Mouse (Mus musculus) erythroblast, embryonic 14.5 days (primary cell): ENCODE measurements around the gene Gm4763.

ENCODE experiments used
- GATA1 ChIP-seq: IDR thresholded peaks from 2 replicates; pipeline ENCODE4 v1.6.1; 2012; ENCODE audit warnings: low read length, inconsistent platforms, mixed read lengths
- TAL1 ChIP-seq: IDR thresholded peaks from 3 replicates; pipeline ENCODE4 v1.6.1; 2012; ENCODE audit warnings: low read length, inconsistent platforms, mixed read lengths

GRCm38 (mm10) chr7:24671944-24672439, 54.7 kb downstream of the Gm4763 start:
- TF ChIP-seq GATA1 (no peak), TAL1 (no peak)
